Mouse (Mus musculus) megakaryocyte, embryonic 14.5 days (primary cell): ENCODE data around the gene Olfr108. TPM values are rescaled to one million over a fixed set of nuclear protein-coding genes. Genes with fewer than 3 reads are reported as not detected.
A peak's percentile ranks its signal among the peaks of the same experiment; 100 is the strongest.

Source experiments
- H3K27me3 ChIP-seq: replicated peaks from 2 replicates; pipeline ENCODE3; 2012; ENCODE audit warnings: inconsistent platforms
- H3K36me3 ChIP-seq: replicated peaks from 2 replicates; pipeline ENCODE3; 2012; ENCODE audit warnings: low read length, inconsistent platforms, mixed read lengths
- H3K4me1 ChIP-seq: 2 replicates; pipeline ENCODE4 v1.6.1; 2012; ENCODE audit warnings: inconsistent platforms
- H3K4me3 ChIP-seq: replicated peaks from 2 replicates; pipeline ENCODE3; 2012; ENCODE audit warnings: moderate library complexity, mild to moderate bottlenecking, inconsistent platforms
- H3K9me3 ChIP-seq: 2 replicates; pipeline ENCODE4 v1.6.1; 2012; ENCODE audit warnings: inconsistent platforms
- FLI1 ChIP-seq: IDR thresholded peaks from 2 replicates; pipeline ENCODE4 v1.6.1; 2012; ENCODE audit warnings: low read length, inconsistent platforms, mixed read lengths
- GATA1 ChIP-seq: IDR thresholded peaks from 3 replicates; pipeline ENCODE4 v1.6.1; 2012; ENCODE audit warnings: mixed read lengths, low read length, inconsistent platforms, borderline replicate concordance
- polyA plus RNA-seq: library from polyadenylated mRNA; stranded (reverse); fragments of >175 nt; gene quantifications from 2 replicates; pipeline ENCODE4 v1.2.3, GENCODE M21; 2012; ENCODE audit warnings: low replicate concordance; ENCODE audit not compliant: insufficient read depth

The Olfr108 gene
- not detected in 2 replicates for polyA plus RNA-seq

GRCm38 (mm10) chr17:37445180-37445579 is at the start of gene Olfr108:
Olfr108 (plus strand) TSS chr17:37445480.
- H3K4me3 ChIP-seq: no peak within 1 kb of the TSS
- H3K9me3 ChIP-seq: no peaks in the 10 kb centered on the region
- TF ChIP-seq GATA1: no peak
- TF ChIP-seq FLI1: no peak
- no peaks in the 10 kb centered on the region for H3K36me3 ChIP-seq
- H3K4me1 ChIP-seq: no peaks in the 10 kb centered on the region
- no peaks in the 10 kb centered on the region for H3K27me3 ChIP-seq

- H3K4me3 ChIP-seq: no peak within 1 kb of the TSS
- no peaks in the 10 kb centered on the region for H3K27me3 ChIP-seq
- TF ChIP-seq GATA1 (no peak), FLI1 (no peak)
- no peaks in the 10 kb centered on the region for H3K4me1 ChIP-seq
- H3K9me3 ChIP-seq: no peaks in the 10 kb centered on the region
- H3K36me3 ChIP-seq: no peaks in the 10 kb centered on the region
These were observed 46.4 kb upstream of the Olfr108 start, which contains the start of gene Olfr107 for GRCm38 (mm10) chr17:37398926-37399325. Olfr107 (plus strand) TSS chr17:37399226.

GRCm38 (mm10) chr17:37413380-37413779 is 31.9 kb upstream of the Olfr108 start:
- Histone ChIP-seq H3K4me3 (peak overlapping the region; percentile 47), H3K4me1 (no peaks in the 10 kb centered on the region), H3K36me3 (no peaks in the 10 kb centered on the region), H3K9me3 (peaks cover 16% of the 10 kb centered on the region), H3K27me3 (no peaks in the 10 kb centered on the region)
- no peak for TF ChIP-seq FLI1
- TF ChIP-seq GATA1: no peak

DNA sequence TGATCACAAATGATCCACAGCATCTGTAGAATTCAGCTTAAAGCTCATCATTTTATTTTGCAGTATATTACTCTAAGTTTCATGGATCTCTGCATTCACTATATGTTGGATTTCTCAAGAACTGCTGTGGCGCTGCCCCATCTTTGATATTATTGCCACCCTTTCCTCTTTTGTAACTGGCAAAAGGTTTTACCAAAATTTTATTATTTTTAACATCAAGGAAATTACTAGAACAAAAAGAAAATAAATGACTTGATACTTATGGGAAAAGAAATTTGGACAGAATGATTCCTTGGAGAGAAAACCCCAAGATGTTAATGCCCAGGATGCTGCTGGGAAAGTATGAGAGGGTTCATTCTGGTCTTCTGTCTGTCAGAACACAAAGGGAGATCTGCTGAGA is 13.3 kb downstream of the Olfr108 start, which contains the start of gene Olfr109:
Gene Olfr109 (plus strand): TSS at position 301 of the 400 bp plus-strand sequence.
- no peaks in the 10 kb centered on the region for H3K9me3 ChIP-seq
- TF ChIP-seq FLI1 (no peak), GATA1 (no peak)

DNA sequence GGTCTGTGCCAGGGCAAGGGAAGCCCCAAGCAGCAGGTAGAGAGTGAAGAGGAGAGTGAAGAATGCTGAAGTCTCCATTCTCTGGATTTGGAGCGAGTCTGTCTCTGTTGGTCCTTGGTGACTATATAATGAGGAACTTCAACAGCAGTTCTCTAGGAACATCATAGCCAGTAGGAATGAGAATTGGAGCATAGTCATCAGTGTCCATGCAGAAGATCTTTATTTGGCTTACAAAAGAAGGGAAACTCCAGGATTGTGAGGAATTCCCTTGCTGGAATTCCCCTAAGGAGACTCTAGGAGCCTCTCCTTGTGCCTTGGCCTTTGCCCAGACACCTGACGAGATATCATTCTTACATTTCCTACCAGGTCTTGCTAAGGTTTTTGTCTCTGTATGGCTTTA is 38.2 kb downstream of the Olfr108 start, which contains the start of gene H2-M2:
Gene H2-M2 (minus strand): TSS at position 101 of the 400 bp plus-strand sequence.
- peak within 1 kb of the TSS; percentile 7 for H3K4me3 ChIP-seq
- no peaks in the 10 kb centered on the region for H3K27me3 ChIP-seq
- peaks cover 23% of the 10 kb centered on the region for H3K9me3 ChIP-seq
- TF ChIP-seq FLI1: no peak
- no peak for TF ChIP-seq GATA1
- H3K4me1 ChIP-seq: no peaks in the 10 kb centered on the region
- H3K36me3 ChIP-seq: no peaks in the 10 kb centered on the region

More for the DNA sequence above, 13.3 kb downstream of the Olfr108 start, which contains the start of gene Olfr109:
- Histone ChIP-seq H3K4me3 (no peak within 1 kb of the TSS), H3K36me3 (no peaks in the 10 kb centered on the region), H3K27me3 (no peaks in the 10 kb centered on the region), H3K4me1 (no peaks in the 10 kb centered on the region)

- Histone ChIP-seq H3K36me3 (no peaks in the 10 kb centered on the region), H3K4me1 (no peaks in the 10 kb centered on the region), H3K9me3 (peaks cover 6% of the 10 kb centered on the region), H3K27me3 (no peaks in the 10 kb centered on the region), H3K4me3 (no peak within 1 kb of the TSS)
- TF ChIP-seq FLI1 (no peak), GATA1 (no peak)
These were observed 46.7 kb downstream of the Olfr108 start, which contains the start of gene Olfr110 for GRCm38 (mm10) chr17:37491930-37492518. Olfr110 (plus strand) TSS chr17:37492468.

Other genes with a start within 250 kb of the Olfr108 start
- gene Olfr94, start 244.5 kb upstream of the Olfr108 start, polyA plus RNA-seq: not detected in 2 replicates
- gene Olfr95, start 232.4 kb upstream of the Olfr108 start, polyA plus RNA-seq: not detected in 2 replicates
- not detected in 2 replicates for gene Olfr96, start 225.3 kb upstream of the Olfr108 start, polyA plus RNA-seq
- gene Olfr97, start 208.2 kb upstream of the Olfr108 start, polyA plus RNA-seq: not detected in 2 replicates
- not detected in 2 replicates for gene Olfr98, start 181.7 kb upstream of the Olfr108 start, polyA plus RNA-seq
- gene H2-M3, start 175.3 kb upstream of the Olfr108 start, polyA plus RNA-seq: 0.82 TPM in 1 of 2 replicates, not detected in the other
- not detected in 2 replicates for gene Olfr99, start 162.0 kb upstream of the Olfr108 start, polyA plus RNA-seq
- not detected in 2 replicates for gene Olfr101, start 141.2 kb upstream of the Olfr108 start, polyA plus RNA-seq
- gene Olfr102, start 128.4 kb upstream of the Olfr108 start, polyA plus RNA-seq: not detected in 2 replicates
- not detected in 2 replicates for gene Olfr103, start 105.8 kb upstream of the Olfr108 start, polyA plus RNA-seq
- 0.86 TPM in 1 of 2 replicates, not detected in the other for gene Olfr104-ps, start 85.9 kb upstream of the Olfr108 start, polyA plus RNA-seq
- not detected in 2 replicates for gene Olfr105-ps, start 66.4 kb upstream of the Olfr108 start, polyA plus RNA-seq
- gene Olfr106-ps, start 55.1 kb upstream of the Olfr108 start, polyA plus RNA-seq: not detected in 2 replicates
- gene Olfr107, start 46.3 kb upstream of the Olfr108 start, polyA plus RNA-seq: not detected in 2 replicates
- not detected in 2 replicates for gene Olfr109, start 13.4 kb downstream of the Olfr108 start, polyA plus RNA-seq
- 0.08 TPM in 1 of 2 replicates, not detected in the other for gene H2-M2, start 38.1 kb downstream of the Olfr108 start, polyA plus RNA-seq
- not detected in 2 replicates for gene Olfr110, start 47.0 kb downstream of the Olfr108 start, polyA plus RNA-seq
- gene Olfr111, start 62.5 kb downstream of the Olfr108 start, polyA plus RNA-seq: not detected in 2 replicates
- not detected in 2 replicates for gene Olfr112, start 124.0 kb downstream of the Olfr108 start, polyA plus RNA-seq
- gene Olfr113, start 132.2 kb downstream of the Olfr108 start, polyA plus RNA-seq: not detected in 2 replicates
- gene Olfr114, start 147.3 kb downstream of the Olfr108 start, polyA plus RNA-seq: not detected in 2 replicates
- gene Olfr115, start 181.6 kb downstream of the Olfr108 start, polyA plus RNA-seq: not detected in 2 replicates
- not detected in 2 replicates for gene Olfr116, start 181.7 kb downstream of the Olfr108 start, polyA plus RNA-seq
- gene Olfr117, start 218.3 kb downstream of the Olfr108 start, polyA plus RNA-seq: not detected in 2 replicates
- gene Olfr118, start 221.5 kb downstream of the Olfr108 start, polyA plus RNA-seq: not detected in 2 replicates